Mouse (Mus musculus): ENCODE results near the gene Sdk1.

Sdk1 gene

GRCm38 (mm10) chr5:141768761-141769515 lies 527.6 kb downstream of the Sdk1 start:
- in situ Hi-C loops (cut with MboI, MseI) = no loop called here

GRCm38 (mm10) chr5:141771516-141771915 lies 530.2 kb downstream of the Sdk1 start:
- in situ Hi-C loops (cut with MboI, MseI) = no loop called here

GRCm38 (mm10) chr5:141778231-141778630 lies 536.9 kb downstream of the Sdk1 start:
- in situ Hi-C loops (cut with MboI, MseI) = no loop called here

GRCm38 (mm10) chr5:141781142-141781541 lies 539.9 kb downstream of the Sdk1 start:
- in situ Hi-C loops (cut with MboI, MseI) = no loop called here

- in situ Hi-C loops (cut with MboI, MseI) = no loop called here
These were observed 541.0 kb downstream of the Sdk1 start for GRCm38 (mm10) chr5:141782330-141782729.

GRCm38 (mm10) chr5:141783516-141783915 lies 542.2 kb downstream of the Sdk1 start:
- in situ Hi-C loops (cut with MboI, MseI) = no loop called here

GRCm38 (mm10) chr5:141793926-141794325 lies 552.6 kb downstream of the Sdk1 start:
- in situ Hi-C loops (cut with MboI, MseI) = no loop called here

DNA sequence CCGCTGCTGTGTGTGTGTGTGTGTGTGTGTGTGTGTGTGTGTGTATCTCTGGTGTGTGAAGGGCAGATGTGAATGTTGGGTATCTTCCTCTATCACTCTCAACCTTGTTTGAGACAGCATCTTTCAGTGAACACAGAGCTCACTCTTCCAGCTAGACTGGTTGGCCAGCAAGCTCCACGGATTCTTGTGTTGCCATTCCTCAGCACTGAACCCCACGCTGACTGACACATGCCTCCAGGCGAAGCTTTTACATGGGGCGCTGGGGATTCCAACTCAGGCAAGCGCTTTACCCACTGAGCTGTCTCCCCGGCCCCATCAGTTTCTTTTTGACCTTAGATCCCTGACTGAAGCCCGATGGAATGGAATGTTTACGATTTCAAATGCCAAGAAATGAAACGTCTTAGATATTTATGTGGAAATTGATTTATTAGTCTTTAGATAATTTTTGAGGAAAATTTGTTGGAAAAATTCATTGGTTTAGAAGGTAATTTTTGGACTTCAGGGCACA lies 582.6 kb downstream of the Sdk1 start:
- in situ Hi-C loops (cut with MboI, MseI) = no loop called here

DNA sequence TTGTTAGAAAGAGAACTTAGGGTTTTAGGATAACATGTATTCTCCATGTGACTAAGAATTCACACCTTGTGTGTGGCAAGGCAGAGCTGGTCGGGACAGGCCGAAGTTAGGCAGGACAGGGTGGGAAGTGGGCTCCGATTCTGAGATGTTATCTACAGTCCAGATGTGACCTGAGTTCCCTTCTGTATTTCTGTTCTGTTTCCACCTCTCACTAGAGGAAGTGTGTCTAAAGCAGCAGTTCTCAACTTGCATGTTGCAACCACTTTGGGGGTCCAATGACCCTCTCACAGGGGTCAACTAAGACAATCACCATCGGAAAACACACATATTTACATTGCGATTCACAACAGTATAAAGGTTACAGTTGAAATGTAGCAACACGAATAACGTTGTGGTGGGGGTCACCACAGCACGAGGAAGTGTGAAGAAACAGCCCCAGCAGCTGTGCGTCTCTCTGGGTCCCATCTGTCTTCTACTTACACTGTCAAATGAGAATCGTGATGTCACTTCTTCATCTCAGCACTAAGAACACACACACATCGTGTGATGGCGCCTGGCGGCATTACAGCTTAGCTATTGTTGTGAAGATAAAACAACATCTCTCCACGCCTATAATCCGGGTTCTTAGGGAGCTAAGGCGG lies 583.6 kb downstream of the Sdk1 start:
- in situ Hi-C loops (cut with MboI, MseI) = no loop called here

GRCm38 (mm10) chr5:141835566-141835965 lies 594.3 kb downstream of the Sdk1 start:
- in situ Hi-C loops (cut with MboI, MseI) = loop anchor here (5.0 kb wide), 1 partner anchor 1048 kb away; no protein-coding TSS in a partner anchor

GRCm38 (mm10) chr5:141836892-141837455 lies 595.7 kb downstream of the Sdk1 start:
- in situ Hi-C loops (cut with MboI, MseI) = loop anchor here (5.0 kb wide), 1 partner anchor 1050 kb away; no protein-coding TSS in a partner anchor

DNA sequence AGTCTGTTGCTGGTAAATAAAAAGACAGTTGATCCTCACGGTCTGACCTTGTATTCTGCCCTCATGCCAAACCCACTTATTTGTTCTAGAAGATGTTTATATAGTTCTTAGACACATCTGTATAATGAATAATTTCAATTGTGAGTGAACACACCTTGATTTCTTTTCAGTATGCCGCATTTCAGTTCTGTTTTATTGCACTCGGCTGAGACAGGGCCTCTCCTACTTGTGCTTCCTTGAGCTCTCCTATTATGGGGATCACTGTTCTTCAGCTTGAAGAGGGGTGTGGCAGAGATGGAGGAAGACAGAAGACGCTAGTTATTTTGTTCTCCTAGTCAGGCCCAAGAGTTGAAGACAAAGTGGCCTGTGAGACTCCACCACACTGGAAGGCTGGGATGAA lies 603.4 kb downstream of the Sdk1 start:
- in situ Hi-C loops (cut with MboI, MseI) = no loop called here

GRCm38 (mm10) chr5:141847686-141848085 lies 606.4 kb downstream of the Sdk1 start:
- in situ Hi-C loops (cut with MboI, MseI) = no loop called here

- in situ Hi-C loops (cut with MboI, MseI) = no loop called here
These were observed 610.9 kb downstream of the Sdk1 start for GRCm38 (mm10) chr5:141852175-141852574.

DNA sequence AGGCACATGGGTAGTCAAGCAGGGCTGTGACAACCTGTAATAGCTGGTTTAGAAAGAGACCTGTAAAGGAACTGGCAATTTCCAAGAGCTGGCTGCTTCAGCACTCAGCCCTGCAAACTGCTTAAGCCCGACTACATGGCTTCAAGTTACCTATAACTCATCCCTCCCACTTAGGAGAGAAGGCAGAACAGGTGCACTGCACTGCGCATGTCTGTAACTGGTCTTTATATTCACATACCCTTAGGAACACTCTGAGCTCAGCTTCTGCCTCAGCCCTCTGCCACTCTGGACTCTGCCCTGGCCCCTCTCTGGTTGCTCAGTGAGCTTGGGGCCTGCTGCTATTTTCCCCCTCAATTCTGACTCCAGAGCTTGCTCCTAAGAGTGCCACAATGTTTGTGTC lies 615.2 kb downstream of the Sdk1 start:
- in situ Hi-C loops (cut with MboI, MseI) = no loop called here

GRCm38 (mm10) chr5:141857781-141858180 lies 616.5 kb downstream of the Sdk1 start:
- in situ Hi-C loops (cut with MboI, MseI) = no loop called here

- in situ Hi-C loops (cut with MboI, MseI) = no loop called here
These were observed 617.3 kb downstream of the Sdk1 start for GRCm38 (mm10) chr5:141858406-141859160.

DNA sequence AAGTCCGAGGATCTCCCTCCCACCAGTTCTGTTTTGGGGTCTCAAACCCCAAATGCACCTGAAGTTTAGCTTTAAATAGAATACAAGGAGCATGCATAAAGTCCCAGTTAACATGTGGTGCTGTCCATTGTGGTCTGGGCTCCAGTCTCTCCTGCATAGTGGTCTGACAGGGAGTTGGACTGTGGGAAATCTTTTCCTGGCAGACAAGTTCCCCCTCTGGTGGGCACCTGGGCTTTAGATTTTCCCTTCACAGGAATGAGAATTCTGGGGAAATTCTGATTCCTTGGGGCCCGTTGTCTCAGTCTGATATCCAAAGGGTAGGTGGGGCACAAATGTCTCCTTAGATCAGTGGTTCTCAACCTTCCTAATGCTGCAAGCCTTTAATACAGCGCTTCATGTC lies 624.8 kb downstream of the Sdk1 start:
- in situ Hi-C loops (cut with MboI, MseI) = no loop called here

- in situ Hi-C loops (cut with MboI, MseI) = no loop called here
These were observed 632.5 kb downstream of the Sdk1 start for GRCm38 (mm10) chr5:141873751-141874150.

DNA sequence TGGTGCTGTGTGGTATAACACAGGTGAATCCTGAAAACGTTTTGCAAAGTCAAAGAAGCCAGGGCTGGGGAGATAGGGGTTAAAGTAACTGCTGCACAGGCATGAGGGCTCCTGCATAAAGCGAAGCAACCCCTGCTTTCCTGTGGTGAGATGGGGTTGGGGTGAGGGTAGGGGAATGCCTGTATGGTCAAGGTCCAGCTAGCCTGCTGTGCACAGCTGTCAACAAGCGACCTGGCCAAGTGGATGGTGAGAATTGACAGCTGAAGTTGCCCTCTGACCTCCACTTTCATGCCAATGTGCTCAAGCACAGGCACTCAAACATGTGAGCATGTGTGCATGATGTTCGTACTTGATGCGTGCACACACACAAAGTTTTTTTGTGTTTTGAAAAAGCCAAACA lies 639.4 kb downstream of the Sdk1 start:
- in situ Hi-C loops (cut with MboI, MseI) = no loop called here

- in situ Hi-C loops (cut with MboI, MseI) = no loop called here
These were observed 642.9 kb downstream of the Sdk1 start for GRCm38 (mm10) chr5:141884111-141884647.

DNA sequence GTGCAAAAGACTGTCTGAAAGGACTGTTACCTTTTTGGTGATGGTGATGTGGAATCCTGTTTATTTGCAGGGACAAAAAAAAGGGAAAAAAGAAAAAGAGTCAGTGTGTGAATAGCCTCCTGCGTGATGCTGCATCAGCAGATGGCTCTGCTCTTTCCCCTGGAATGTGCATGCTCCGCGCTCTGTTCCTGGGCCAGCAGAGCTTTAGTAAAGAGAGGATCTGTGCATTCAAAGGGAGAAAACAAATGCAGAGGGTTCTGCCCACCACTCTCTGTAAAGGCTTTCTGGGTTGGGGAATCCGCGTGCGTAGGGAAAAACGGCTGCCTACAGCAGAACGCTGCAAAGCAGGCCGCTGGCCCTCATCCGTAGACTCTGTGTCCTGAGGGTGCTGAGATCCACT lies 644.7 kb downstream of the Sdk1 start:
- in situ Hi-C loops (cut with MboI, MseI) = no loop called here

Measured in T-helper 1 cell (primary cell).